Mouse (Mus musculus): ENCODE results near the gene Gfi1b. TPM values are rescaled to one million over a fixed set of nuclear protein-coding genes. Genes with fewer than 3 reads are reported as not detected.

Gene Gfi1b
- total RNA-seq, 2 experiments from 2014 or later = not detected

DNA sequence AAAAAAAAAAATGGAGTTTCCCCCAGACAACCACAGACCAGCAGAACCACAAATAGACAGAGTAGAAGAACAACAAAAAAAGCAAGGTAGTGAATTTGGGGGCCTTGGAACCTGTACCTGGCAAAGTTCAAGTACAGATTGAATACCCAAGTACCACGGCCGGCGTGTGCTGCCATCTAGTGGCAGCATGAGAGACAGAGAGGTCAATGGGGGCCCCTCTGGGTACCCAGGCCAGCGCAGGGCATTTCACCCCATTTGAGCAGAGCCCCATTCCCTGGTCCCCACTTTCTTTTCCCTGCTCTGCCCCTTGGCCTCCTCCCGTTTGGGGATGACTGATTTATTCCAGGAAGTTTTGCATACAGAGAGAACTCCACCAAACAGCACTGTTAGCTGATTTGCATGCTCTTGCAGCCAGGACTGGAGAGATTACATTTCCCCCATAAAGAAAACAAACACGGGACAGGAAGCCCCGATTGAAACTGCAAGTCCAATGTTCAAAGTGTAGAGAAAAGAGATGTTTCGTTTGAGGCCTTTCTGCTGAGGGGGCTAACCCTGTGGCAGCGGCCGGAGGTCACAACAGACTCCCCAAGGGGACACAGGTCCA, 841 bp upstream of the Gfi1b start:
- DNase-seq = peak in 1 of 2 experiments; percentile 8

DNA sequence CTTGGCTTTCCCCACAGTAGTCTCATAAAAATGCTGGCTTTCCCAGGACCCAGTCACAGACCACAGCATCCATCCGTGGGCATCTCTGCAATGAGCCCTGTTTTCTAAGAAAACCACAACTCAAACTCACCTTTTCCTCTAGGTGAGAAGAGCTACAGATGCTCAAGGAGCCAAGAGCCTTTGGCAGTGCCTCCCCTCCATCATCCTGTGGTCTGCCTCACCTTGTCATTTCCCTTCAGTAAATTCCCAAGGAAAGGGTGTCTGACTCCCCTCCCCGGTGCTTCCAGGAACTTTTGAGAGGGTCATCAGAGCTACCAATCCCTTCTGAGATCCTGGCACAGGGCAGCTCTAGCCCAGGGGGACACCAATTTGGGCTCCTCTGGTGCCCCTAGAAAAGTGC, 671 bp downstream of the Gfi1b start:
- DNase-seq = no peak

DNA sequence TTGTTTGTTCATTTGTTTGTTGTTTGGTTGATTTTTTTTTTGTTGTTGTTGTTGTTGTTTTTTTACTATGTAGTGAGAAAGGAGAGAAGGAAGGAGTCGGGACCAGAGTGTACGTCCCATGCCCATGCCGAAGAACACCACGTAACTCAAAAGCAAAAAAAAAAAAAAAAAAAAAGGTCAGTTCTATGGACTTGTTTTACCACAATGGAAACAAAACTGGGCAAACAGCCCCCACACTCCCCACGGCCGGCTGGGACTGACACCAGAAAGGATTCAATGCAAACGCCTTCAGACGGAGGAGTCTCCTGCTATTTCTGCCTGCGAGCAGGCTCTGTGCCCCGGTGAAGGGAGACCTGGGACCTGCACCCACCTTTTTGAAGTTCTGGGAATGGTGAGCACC, 1.3 kb downstream of the Gfi1b start:
- no peak for DNase-seq

DNA sequence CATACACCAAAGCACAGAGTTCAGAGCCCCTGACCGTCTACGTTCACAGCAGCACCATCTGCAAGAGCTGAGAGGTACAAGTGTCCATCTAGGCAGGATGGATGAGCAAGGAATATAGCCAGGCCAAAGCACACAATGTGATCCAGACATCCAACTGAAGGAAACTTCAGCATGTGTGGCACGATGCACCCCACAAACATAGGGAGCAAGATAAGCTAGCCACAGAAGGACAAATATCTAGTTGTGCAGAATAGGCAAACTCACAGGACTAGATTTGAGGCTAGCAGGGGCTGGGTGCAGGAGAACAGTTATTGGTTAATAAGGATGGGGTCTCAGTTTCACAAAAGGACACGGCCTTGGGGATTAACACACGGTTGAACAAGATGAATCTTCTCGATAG, 2.4 kb downstream of the Gfi1b start:
- DNase-seq = no peak

DNA sequence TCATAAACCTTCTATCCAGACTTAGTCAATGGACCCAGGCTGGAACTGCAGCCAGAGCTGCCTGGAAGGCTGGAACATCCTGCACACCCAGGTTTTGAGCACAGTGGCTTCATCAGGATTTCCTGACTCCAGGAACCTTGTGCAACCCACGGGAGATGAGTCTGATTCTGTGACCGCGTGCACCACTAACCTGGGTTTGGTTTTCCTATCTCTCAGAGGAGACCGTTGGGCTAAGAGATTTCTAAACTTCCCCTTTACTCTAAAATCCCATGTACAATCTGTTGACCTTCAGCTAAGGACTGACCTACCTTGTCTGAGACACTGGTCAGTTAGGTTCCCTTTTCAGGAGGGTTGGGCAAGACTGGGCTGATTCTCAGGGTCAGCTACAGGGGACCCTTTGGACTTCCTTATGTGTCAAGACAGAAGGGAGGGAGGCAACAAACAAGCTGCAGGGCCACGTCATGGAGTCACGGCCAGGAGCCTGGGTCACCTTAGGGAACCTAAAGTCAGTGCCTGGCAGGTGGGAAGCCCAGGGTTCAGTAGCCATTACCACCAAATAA, 2.9 kb downstream of the Gfi1b start:
- no peak for DNase-seq

DNA sequence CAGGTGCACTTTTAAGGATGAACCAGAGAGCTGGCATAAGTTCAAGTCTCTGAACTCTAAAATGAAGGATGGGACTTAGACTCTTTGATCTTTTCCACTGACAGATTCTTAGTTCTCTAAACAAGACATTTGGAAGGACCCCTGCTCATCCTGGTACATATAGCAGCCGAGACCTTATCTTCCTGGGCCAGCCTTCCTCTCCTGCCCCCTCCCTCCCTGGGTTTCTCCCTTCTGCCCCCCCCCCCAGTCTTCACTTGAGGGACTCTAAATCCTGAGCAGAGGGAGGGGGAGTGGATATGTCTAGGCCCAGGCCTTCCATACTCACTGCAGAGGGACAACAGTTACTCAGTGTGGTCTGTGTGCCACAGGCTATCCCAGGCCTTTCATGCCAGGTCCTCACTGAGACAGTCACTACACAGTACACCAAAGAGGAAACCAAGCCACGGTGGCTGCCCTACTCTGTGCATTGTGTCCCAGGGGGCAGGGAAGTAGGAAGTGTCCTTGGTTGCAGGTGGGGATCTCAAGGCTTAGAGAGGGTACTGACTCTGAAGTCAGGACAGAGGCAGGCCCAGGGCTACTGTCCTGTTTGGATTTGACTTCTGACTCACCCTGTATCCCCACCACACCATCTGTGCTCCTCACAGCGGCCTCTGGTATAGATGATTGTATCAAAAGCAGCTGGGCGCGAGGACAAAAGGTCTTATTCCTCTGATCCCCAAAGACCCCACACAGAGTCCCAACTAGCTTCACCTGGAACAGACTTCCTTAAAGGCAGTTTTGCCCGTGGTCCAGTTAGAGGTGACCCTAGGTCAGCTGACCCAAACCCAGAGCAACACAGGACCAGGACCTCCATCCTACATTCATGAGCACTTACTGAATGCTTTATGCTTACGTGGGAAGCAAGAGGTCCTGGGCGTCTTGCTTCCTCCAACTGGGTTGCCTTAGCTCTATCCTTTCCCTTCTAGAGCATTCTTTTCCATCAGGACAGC, 4.0 kb downstream of the Gfi1b start:
- DNase-seq = no peak

DNA sequence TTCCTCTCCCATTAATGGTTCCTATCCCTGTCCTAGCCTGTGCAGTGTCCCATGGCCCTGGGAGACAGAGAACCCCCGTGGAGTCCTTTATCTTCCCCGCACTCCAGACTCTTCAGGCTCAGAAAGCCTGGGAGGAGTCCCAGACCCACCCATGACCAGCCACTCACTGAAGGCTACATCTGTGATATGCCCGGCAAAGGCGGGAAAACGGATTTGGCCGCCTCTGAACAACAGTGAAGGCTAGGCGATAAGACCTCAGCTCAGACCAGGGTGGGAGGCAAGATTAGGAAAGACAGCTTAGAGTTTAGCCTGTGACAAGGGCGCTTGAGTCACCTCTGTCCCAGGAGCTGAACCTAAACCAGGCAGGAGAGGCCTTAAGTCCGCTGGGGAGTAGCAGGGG, 4.9 kb downstream of the Gfi1b start:
- no peak for DNase-seq

DNA sequence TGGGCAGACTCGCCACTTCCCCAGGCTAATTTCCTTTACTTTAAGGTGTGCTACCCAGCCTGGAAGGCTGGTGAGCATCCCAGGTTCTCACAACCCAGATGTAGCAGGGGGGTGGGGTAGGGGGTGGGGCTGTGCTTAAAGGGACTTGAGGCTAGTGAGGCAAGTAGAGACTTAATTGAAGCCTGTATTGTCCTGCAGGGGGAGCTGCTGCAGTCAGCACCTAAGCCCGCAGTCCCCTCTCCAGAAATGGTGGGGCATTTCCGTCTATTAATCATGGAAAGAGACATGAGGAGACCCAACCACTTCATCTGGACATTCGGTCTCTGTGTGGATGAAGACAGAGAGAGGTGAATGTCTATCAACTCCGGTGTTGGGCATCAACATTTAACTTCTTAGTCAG, 5.4 kb downstream of the Gfi1b start:
- DNase-seq = no peak

DNA sequence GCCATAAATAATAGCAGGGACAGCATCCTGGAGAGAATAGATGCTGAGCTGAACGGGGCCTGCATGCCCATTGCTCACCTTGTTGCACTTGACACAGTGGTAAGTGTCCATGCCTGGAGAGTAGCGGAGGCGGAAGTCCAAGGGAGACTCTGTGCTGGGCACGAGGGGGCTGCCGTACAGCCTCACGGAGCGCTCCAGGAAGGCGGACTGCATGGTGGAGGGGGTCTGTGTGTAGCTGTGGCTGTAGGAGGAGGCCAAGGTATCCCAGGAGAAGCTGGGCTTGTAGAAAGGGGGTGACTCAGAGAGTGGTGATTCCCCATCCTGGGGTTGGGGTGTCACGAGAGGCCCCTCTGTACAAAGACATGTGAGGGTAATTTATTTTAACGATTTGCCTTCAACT, 8.2 kb downstream of the Gfi1b start:
- DNase-seq = no peak

DNA sequence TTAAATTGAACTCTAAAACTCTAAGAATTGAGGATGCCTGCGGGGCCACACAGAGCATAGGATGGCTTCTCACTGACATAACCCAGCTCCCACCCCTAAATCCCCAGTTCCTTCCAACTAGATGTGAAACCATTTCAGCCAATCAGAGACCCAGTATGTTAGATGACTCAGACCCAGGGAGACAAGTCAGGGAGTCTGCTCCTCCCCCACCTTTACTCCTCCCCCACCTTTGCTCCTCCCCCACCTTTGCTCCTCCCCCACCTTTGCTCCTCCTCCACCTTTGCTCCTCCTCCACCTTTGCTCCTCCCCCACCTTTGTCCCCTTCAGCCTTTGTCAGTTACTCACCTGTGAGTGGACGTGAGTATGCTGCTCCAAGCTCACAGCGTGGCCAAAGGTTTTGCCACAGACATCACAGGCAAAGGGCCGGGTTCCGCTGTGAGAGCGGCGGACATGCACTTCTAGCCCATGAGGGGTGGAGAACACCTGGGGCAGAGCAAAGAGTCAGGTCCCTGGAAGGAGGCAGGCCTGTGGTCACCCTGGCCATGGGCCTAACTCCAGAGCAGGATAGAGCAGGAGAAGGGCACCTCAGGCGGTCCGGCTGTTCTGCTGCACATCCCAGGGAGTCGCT, 9.2 kb downstream of the Gfi1b start:
- DNase-seq = no peak

DNA sequence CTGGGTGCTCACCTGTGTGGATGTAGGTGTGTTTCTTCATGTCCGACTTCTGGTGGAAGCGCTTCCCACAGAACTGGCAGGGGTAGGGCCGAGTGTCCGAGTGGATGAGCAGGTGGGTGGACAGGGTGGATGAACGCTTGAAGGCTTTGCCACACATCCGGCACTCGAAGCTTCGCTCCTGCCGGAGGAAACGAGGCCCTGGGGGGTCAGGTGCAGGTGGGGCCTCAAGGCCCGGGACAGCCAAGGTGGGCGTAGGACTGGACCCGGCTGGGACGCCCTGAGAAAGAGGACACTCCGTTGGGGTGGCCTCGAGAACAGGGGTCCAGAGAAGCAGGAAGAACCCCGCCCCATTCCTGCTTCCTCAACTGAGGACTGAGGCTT, 10.4 kb downstream of the Gfi1b start:
- no peak for DNase-seq

DNA sequence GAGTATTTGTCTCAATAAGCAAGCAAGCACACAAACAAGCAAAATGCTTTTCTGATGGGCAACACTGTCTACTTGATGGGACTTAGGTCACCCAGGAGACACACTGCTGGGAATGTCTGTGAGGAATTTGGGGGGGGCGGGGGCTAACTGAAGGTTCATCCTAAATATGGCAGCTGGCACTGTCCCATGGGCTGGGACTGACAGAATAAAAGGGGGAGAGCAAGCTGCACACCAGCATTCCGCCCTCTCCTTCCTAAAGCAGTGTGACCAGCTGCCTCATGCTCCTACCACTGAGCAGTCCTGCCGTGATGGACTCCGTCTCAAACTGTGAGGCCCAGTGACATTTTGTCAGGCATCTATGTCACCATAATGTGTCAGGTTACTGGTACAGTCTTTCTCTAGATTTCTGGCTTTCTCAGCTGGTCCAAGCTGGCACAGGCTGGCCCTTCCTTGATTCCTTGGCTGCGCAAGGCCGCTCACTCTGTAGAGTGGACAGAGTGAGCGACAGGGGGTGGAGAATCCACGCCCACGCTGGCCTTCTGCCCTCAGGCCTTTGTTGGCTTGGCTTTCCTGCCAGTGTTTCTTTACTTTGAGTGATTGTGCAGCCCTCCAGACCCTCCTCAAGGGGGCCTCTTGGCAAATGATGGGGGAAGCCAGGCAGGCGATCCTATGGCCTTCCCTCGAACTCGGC, 10.9 kb downstream of the Gfi1b start:
- no peak for DNase-seq

DNA sequence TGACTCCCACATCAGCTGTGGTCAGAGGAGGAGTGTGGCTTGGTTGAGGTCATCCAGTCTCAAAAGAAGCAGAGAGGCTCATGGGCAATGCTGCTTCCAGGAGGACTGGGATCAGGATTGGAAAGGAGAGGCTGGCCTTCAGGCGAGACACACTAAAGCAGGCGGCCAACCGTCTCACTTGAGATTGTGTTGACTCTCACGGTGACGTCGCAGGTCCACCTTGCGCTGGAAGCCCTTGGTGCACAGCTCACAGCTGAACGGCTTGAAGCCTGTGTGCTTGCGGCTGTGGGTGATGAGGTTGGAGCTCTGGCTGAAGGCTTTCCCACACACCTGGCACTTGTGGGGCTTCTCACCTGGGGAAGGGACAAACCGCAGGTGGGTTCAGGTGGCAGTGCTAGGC, 11.9 kb downstream of the Gfi1b start:
- no peak for DNase-seq

DNA sequence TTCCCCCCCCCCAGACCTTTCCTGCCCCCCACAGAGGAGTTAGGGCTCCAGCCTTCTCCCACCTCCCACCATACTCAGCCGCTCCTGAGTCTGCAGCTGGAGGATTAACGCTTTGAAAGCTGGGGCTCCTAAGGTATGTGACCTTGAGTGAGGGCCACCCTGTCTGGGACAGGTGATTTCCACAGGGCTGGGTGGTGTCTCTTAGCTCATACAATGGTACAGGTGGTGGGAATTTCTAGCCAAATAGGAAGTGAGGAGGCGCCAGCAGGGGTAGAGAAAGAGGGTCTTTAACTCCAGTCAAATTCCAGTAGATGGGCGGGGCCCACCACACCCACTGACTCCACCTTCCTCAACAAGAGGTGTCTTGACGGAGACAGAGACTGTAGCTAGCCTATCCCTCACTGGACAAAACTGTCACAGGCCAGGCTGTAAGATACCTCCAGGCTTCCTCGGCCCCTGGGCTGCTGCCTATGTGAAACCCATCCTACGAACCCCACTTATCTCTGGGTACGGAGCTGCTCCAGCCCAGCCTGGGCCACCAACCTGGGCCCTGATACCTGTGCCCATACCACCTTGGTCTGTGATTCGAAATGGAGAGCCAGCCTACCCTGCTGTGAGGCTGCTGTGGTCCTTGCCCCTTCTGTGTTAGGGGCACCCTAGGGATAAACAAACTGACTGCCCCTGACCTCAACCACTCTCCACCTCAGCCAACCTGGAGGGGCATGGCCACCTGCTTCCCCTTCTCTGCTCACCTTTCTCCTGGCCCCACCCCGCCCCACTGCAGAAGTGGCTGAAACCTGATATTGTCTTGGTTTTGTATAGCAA, 14.2 kb downstream of the Gfi1b start:
- DNase-seq = no peak

DNA sequence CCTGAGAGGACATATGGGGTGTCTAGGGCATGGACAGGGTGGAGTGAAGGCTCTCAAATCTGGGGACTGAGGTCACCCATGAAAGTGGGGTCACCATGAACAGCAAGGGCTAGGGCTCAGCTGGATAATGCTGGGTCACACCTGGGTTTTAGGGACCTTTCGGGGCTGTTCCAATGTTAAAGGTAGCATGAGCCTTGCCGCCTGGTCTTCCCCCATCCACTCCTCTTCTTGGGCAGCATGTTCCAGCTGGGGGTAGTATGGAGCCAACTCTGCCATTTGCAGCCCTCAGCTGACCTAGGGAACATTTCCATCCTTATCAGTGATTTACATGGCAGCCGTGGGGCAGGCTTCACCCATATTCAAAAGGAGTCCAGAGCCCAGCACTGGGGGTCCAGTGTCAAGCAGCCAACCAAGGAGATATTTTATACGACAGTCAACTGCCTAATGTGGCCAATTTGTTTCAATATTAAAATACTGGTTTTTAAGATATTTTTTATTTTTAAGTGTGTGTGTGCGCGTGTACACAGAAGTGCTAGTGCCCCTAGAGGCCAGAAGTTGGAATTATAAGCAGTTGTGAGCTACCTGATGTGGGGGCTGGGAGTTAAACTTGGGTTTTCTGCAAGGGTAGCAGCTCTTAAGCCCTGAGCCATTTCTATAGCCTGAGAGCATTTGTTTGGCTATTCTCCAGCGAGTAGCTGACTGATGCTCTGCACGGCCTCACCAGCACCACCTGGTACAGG, 15.0 kb downstream of the Gfi1b start:
- DNase-seq = no peak

DNA sequence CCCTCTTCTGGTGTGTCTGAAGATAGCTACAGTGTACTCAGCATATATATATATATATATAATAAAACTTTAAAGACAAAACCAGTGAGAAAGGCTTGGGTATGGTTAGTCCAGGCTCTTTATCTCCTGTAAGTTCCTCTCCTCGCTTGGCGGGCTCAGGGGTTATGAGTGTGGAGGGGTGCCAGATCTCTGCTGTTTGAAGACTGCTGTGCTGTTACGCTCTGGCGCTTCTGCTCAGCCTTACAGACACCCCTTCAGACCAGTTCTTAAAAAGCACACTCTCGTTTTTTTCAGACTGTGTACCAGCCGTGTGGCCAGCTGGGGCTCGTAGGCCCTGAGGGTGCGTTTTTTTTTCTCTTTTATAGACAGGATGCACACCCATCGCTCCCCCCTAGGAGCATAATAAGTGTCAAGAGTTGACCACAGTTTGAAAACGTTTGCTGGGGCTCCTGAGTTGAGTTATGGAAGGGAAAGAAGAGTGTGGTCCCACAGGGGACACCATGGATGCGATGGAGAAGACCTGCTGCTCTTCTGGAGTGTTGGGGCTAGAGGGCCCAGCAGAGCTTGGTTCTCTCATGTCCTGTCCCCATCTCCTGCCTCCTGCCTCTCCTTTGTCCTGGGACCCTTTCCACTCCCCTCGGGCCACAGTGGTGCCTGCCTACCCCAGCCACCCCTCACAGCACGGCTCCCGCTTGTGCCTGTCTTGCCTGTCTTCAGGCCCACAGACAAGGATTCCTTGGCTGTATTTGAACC, 15.8 kb downstream of the Gfi1b start:
- DNase-seq = no peak

DNA sequence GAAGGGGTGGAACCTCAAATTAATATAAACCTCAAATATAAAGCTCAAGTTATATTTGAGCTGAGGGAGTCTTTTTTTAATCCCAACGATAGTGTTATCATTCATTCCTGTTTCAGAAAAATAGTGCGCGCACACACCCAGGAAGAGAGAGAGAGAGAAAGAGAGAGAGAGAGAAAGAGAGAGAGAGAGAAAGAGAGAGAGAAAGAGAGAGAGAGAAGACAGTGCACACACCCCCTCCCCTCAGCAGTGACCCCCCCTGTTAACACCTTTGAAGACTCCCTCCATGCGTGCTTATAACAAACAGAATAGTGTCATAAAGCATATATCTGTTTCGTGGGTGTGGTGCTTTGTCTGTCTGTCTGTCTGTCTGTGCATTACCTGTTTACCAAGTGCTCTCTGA, 18.2 kb downstream of the Gfi1b start:
- DNase-seq = no peak

DNA sequence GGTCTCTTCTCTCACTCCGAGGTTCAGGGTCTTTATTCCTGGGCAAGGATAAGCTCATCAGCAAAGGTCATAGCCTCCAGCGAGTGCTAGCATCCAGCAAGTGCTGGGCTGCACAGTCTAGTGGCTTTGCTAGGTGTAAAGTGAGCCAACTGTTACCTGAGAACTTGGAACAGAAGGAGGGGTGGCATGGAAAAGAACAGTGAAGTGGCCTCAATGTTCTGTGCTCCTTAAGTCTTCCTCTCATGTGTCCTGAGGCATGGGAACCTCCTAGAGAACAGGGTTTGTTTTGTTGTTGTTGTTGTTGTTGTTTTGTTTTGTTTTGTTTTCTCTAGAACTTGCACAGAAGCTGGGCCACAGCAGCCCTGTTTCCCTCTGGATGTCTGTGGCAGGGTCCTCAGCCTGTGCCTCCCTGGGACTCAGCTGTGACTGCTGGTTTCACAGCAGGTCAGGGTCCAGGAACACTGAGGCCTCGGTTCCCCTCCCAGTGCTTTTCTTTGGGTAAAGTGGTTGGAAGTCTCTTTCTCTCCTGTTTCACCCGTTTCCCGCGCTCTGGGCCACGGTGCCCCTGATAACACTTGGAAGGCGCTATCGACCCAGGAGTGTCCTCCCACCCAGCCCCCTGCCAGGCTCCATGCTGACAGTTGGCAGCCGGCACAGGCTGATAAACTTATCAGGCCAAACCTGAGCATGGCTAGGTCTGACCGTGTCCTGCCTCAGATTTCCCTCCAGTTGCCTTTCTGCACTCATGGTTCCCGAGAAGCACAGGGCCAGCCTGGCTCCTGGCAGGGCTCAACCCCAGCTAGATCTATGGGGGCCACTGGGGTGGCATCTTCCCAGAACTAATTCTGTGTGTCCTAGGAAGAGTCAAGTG, 19.8 kb downstream of the Gfi1b start:
- DNase-seq = no peak

DNA sequence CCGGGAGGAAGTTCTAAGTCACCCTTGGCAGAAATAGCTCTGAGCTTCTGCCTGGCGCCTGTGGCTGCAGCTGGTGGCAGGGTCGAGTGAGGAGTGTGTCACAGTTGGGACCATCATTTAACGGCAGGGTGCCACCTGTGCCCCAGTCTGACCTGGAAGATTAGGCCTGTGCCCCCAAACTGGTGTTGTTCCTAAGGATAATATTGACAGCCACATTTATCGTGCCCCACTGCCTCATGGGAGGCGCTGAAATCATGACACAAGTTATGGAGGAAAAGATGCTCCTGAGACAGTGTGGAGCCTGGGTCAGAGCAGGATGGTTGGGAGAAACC, 22.2 kb downstream of the Gfi1b start:
- no peak for DNase-seq

Measured in layer of hippocampus, postnatal 36 days (tissue).